Mouse (Mus musculus): Measurements from ENCODE around the gene Ddx20. TPM values are rescaled to one million over a fixed set of nuclear protein-coding genes. Genes with fewer than 3 reads are reported as not detected.
A peak's percentile ranks its signal among the peaks of the same experiment; 100 is the strongest.
"Not testable (repeated sequence)": the region's sequence is repeated elsewhere in the genome, so short reads cannot be mapped to it uniquely, and the experiment has no call there.

Gene Ddx20
- polyA plus RNA-seq, 1 experiment: 19.6 TPM

DNA sequence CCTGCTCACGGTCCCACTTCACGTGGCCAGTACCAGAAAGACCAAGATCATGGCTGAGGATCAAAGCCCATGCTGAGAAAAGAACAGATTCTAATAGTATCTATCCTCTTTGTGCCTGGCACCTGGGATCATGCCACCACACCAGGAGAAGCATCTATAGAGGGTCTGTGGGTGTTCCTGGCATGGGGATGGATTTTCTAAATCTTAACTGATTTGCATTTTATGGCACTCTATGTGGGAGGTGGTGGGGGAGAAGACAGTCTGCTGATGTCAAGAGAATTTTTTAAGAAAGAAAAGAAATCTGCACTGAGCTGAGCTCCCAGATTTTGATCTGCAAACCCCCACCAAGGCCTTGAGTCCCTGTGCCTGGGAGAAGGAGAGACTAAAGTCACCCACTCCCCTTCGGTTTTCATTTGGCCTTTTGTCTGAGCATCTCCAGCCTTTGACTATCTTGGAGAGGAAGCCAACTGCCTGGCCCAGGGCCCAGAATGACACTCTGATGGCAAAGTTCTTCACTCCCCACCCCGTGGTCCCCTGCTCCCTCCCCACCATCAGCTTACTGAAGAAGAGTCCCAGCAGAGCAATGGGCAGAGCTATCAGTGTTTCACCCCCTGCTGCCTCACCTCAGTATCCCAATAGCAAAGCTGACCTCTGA, 19.1 kb upstream of the Ddx20 start:
- peaks cover 3% of the 10 kb centered on the region; the same call in 1 of the 2 replicates for H3K4me1 ChIP-seq (ENCODE audit: control insufficient read depth, insufficient read depth, low read length)
- no peak for TF ChIP-seq POLR2A (IDR thresholded peaks at IDR 0.05; ENCODE audit: low read depth, low read length)
- TF ChIP-seq CTCF (IDR thresholded peaks at IDR 0.05; ENCODE audit: borderline replicate concordance, insufficient read depth, low read length): no peak
- H3K27ac ChIP-seq (ENCODE audit: insufficient read depth, low read length): no peak overlapping the region
- peak overlapping the region; percentile 81 for H3K4me3 ChIP-seq (ENCODE audit: insufficient read depth, low read length)

DNA sequence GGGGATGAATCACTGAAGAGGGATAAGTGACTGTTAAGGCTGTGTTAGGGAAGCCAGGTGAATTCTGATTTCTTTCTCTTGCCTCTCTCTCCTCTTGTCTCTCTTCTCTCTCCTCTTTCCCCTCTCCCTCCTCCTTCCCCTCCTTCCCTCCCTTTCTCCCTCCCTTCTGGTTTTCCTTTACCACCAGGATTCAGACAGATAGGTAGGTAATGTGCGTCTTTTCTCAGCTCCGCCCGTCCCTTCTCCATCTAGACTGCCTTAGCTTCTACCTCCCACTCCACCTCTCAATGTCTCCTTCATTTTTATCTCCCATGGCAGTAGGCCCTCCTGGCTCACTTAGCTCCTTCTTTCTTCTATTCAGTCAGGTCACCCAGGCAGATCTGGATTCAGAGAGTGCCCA, 18.2 kb upstream of the Ddx20 start:
- Histone ChIP-seq H3K27ac (ENCODE audit: insufficient read depth, low read length) (no peak overlapping the region), H3K4me1 (ENCODE audit: control insufficient read depth, insufficient read depth, low read length) (peaks cover 3% of the 10 kb centered on the region; the same call in 1 of the 2 replicates), H3K4me3 (ENCODE audit: insufficient read depth, low read length) (peak overlapping the region; percentile 81)
- TF ChIP-seq POLR2A (IDR thresholded peaks at IDR 0.05; ENCODE audit: low read depth, low read length) (no peak), CTCF (IDR thresholded peaks at IDR 0.05; ENCODE audit: borderline replicate concordance, insufficient read depth, low read length) (no peak)

DNA sequence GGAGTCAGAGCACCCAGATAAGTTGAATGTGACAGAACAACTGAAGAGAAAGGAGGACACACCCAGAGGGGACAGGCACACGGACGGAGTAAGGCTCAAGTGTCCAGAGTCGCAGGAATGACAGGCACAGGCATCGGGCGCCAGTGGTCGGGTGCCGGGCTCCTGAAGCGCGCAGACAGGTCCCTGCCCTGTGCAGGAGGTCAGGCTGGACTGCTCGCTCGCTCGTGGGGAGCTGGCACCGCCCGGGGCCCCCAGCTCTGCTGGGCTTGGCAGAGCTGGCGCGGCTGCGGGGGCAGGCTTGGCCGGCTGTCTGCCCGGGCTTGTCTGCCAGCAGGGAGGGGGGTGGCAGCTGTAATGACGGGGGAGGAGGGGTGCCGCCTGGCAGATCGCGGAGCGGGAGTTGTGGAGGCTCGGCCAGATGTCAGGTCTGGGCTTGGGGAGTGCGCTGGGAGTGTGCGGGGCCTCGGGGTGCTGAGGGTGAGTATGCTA, 17.7 kb upstream of the Ddx20 start:
- Histone ChIP-seq H3K4me1 (ENCODE audit: control insufficient read depth, insufficient read depth, low read length) (peaks cover 3% of the 10 kb centered on the region; the same call in 1 of the 2 replicates), H3K27ac (ENCODE audit: insufficient read depth, low read length) (peak overlapping the region; percentile 70), H3K4me3 (ENCODE audit: insufficient read depth, low read length) (peak overlapping the region; percentile 81)
- TF ChIP-seq CTCF (IDR thresholded peaks at IDR 0.05; ENCODE audit: borderline replicate concordance, insufficient read depth, low read length): no peak
- peak; percentile 36; the same call in 1 of the 2 replicates for TF ChIP-seq POLR2A (IDR thresholded peaks at IDR 0.05; ENCODE audit: low read depth, low read length)

DNA sequence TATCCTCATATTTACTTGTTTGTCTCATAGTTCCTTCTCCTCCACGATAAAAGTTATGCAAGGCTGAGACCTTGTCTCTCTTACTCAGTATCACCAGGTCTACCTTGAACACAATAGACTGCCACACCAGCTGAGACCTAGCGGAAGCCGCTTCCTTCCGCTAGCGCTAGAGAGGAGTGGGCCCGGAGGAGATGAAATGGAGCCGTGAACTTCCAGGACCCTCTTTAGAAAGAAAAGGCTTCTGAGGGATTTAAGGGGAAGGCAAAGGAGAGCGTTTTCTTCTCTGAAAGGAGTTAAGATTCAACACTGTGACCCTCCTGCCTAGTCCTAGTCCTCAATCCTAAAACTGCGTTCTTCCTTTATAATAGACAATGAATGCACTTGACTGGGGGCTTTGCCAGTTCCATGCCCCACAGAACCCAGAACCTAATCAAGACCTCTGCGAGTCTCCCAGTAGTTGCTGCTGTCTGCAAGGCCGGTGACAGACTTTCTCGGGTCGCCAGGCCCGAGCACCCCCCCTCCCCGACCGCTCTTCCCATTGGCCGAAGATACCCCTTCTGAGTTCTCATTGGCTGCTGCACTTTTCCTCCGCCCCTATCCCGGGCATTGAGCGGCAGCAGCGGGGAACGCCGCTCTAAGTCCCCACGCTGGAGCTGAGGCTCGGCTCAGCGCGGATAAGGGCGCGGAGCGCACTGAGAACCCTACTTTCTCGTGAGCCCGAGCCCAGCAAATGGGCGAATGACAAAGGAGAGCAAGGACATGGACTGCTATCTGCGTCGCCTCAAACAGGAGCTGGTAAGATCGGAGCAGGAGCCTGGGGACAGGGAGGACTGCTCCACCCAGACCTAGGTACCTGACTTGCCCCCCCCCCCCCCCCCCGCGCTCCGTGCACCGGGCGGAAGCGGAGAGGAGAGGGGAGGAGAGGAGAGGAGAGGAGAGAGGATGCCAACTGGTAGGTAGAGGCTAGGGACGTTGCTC, 16.9 kb upstream of the Ddx20 start, which contains the start of gene Inka2:
TSS of gene Inka2 (plus strand) at position 569 of the 978 bp plus-strand sequence.
- TF ChIP-seq POLR2A (IDR thresholded peaks at IDR 0.05; ENCODE audit: low read depth, low read length): peak; percentile 95
- no peak for TF ChIP-seq CTCF (IDR thresholded peaks at IDR 0.05; ENCODE audit: borderline replicate concordance, insufficient read depth, low read length)
- H3K4me1 ChIP-seq (ENCODE audit: control insufficient read depth, insufficient read depth, low read length): no peaks in the 10 kb centered on the region
- peak within 1 kb of the TSS; percentile 81 for H3K4me3 ChIP-seq (ENCODE audit: insufficient read depth, low read length)
- peak within 1 kb of the TSS; percentile 70 for H3K27ac ChIP-seq (ENCODE audit: insufficient read depth, low read length)

DNA sequence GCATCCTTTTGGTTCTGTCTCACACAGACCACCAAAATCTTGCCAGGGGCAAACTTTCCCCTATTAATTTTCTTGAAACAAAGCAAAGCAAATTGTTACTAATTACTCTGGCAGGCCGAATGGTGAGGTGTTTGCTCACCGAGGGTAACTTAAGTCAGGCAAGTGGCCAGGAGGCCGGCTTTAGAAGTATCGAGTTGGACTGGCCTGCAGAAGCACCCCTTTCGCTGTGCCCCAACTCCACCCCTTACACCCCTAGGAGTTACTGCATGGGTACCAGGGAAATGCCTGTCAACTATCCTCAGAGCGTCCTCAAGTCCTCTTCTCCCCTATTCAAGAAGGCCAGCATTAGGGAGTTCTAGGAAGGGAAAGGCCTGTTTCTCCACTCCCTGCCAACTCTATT, 16.2 kb upstream of the Ddx20 start:
- H3K4me3 ChIP-seq (ENCODE audit: insufficient read depth, low read length): no peak overlapping the region
- H3K4me1 ChIP-seq (ENCODE audit: control insufficient read depth, insufficient read depth, low read length): no peaks in the 10 kb centered on the region
- no peak for TF ChIP-seq POLR2A (IDR thresholded peaks at IDR 0.05; ENCODE audit: low read depth, low read length)
- TF ChIP-seq CTCF (IDR thresholded peaks at IDR 0.05; ENCODE audit: borderline replicate concordance, insufficient read depth, low read length): no peak
- H3K27ac ChIP-seq (ENCODE audit: insufficient read depth, low read length): no peak overlapping the region

DNA sequence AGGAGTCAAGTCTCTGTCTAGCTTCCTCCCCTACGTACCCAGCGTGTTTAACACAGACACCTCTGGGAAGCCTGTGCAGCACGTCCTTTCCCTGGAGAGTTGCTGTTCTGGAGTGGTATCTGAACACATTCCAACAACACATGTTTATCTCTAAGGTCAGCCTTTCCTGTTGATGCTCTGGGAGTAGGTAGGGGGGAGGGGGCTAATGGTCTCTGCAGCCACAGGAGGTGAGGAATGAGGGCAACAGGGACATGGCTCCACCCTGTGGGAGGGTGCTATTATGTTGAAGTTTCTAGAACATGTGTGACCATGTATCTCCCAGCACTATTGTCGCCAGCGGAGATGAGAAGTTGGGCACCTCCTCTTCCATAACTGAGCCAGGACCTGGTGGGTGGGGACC, 14.0 kb upstream of the Ddx20 start:
- TF ChIP-seq CTCF (IDR thresholded peaks at IDR 0.05; ENCODE audit: borderline replicate concordance, insufficient read depth, low read length) (no peak), POLR2A (IDR thresholded peaks at IDR 0.05; ENCODE audit: low read depth, low read length) (no peak)
- Histone ChIP-seq H3K4me1 (ENCODE audit: control insufficient read depth, insufficient read depth, low read length) (no peaks in the 10 kb centered on the region), H3K4me3 (ENCODE audit: insufficient read depth, low read length) (no peak overlapping the region), H3K27ac (ENCODE audit: insufficient read depth, low read length) (no peak overlapping the region)

DNA sequence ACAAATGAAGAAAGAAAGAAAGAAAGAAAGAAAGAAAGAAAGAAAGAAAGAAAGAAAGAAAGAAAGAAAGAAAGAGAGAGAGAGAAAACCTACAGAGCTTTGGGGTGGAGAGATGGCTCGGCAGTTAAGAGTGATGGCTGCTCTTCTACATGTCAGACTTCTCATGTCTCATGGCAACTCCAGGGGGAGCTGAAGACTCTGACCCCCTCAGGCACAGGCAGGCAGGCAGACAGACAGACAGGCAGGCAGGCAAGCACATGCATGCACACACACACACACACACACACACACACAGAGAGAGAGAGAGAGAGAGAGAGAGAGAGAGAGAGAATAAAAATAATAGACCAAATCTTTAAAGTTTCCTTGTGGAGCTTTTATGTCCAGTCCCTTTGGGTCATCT, 13.4 kb upstream of the Ddx20 start:
- not testable (repeated sequence) for H3K4me3 ChIP-seq (ENCODE audit: insufficient read depth, low read length)

DNA sequence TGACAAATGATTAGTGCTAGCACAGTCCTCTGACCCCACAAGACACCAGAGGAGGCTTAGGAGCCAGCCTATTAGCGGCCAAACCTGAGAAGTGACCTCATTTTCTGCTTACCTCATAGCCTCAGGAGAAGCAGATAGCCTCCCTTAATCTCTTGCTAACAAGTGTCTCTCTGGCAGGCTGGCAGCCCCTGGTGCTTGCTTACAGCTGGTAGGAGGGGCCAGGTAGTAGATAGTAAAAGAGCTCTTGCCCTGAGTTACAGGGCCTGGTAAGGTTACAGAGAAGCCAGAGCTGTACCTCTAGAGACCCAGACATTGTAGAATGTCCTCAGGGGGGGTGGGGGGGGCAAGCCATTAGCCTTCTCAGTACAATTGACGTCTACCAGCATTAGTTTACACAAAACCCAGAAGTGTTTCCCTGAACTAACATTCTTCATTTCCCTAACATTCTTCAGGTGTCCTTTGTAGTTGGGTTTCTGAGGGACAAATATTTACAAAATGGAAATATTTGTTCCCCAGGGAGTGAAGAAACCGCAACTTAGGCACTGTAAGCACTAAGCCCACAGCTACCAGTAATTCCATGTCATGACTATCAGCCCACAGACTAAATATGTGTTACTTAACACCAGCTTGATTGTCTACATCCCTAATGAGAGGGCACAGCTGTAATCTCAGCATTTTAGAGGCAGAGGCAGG, 12.0 kb upstream of the Ddx20 start:
- TF ChIP-seq POLR2A (IDR thresholded peaks at IDR 0.05; ENCODE audit: low read depth, low read length) (no peak), CTCF (IDR thresholded peaks at IDR 0.05; ENCODE audit: borderline replicate concordance, insufficient read depth, low read length) (no peak)
- no peak overlapping the region for H3K4me3 ChIP-seq (ENCODE audit: insufficient read depth, low read length)
- no peaks in the 10 kb centered on the region for H3K4me1 ChIP-seq (ENCODE audit: control insufficient read depth, insufficient read depth, low read length)
- H3K27ac ChIP-seq (ENCODE audit: insufficient read depth, low read length): no peak overlapping the region

More for the DNA sequence above, 13.4 kb upstream of the Ddx20 start:
- not testable (repeated sequence) for H3K27ac ChIP-seq (ENCODE audit: insufficient read depth, low read length); H3K4me1 ChIP-seq (ENCODE audit: control insufficient read depth, insufficient read depth, low read length)

DNA sequence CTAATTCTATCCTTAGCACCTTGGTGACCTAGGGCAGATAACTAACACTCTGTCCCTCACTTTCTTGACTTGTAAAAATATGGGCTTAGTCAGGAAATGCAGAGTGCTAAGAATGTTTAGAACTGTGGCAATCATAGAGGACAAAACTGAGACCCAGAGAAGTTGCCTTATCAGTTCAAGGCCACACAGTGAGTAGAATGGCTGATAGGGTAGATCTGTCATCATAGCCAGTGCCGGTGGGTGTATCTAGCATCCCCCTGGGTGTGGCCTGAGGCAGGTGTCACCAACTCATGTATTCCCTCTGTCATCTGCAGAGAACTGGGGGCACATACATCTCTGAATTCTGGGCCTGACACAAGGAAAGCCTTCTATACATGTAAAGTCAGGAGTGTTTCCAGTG, 10.9 kb upstream of the Ddx20 start:
- no peak overlapping the region for H3K27ac ChIP-seq (ENCODE audit: insufficient read depth, low read length)
- H3K4me3 ChIP-seq (ENCODE audit: insufficient read depth, low read length): no peak overlapping the region
- no peaks in the 10 kb centered on the region for H3K4me1 ChIP-seq (ENCODE audit: control insufficient read depth, insufficient read depth, low read length)
- TF ChIP-seq POLR2A (IDR thresholded peaks at IDR 0.05; ENCODE audit: low read depth, low read length) (no peak), CTCF (IDR thresholded peaks at IDR 0.05; ENCODE audit: borderline replicate concordance, insufficient read depth, low read length) (no peak)
